Comparison of ENCODE assay signal across 20 mouse cellular contexts in the genomic region with DNA sequence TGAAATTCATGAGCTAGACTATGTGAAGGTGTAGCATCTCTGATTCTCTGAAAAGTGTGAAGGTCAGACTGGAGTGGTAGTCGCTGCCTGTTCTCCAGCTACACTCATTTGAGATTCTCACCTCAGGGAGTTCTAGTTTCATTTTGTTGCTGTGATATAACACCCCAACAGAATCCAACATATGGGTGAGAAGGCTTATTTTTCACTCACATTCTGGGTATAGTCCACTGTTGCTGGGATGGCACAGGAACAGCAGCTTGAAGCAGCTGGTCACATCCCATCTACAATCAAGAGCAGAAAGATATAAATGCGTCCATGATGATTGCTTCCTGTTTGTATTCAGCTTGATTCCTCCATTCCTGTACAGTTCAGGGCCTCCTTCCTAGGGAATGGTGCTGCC.
"Had no signal": no experiment of that assay in that cellular context is flagged by ENCODE, and none has a peak within 500 bp of the region (broad histone marks: within the 10 kb centered on the region; RNA-seq: fewer than 3 reads in every experiment).

No protein-coding gene starts in this region.

- DNase-seq: cerebellum, adult 9-10 months; cerebellum, adult 9-11 months; cerebellum, postnatal 10 days; cerebellum, postnatal 14 days; cerebellum, postnatal 25 days; cerebellum, postnatal 36 days; embryo, embryonic 11 days; forebrain, postnatal 0 days; gastrocnemius, adult 2 months; gastrocnemius, postnatal 10 days; gastrocnemius, postnatal 14 days; gastrocnemius, postnatal 25 days; gastrocnemius, postnatal 36 days; heart, adult 11 months; heart, adult 18-20 months; heart, adult 2 months had no signal

- ATAC-seq: forebrain, embryonic 13.5 days; forebrain, embryonic 14.5 days; forebrain, embryonic 15.5 days; forebrain, embryonic 16.5 days; forebrain, postnatal 0 days had no signal
